ENCODE assay signal across 27 mouse cellular contexts in the genomic region with DNA sequence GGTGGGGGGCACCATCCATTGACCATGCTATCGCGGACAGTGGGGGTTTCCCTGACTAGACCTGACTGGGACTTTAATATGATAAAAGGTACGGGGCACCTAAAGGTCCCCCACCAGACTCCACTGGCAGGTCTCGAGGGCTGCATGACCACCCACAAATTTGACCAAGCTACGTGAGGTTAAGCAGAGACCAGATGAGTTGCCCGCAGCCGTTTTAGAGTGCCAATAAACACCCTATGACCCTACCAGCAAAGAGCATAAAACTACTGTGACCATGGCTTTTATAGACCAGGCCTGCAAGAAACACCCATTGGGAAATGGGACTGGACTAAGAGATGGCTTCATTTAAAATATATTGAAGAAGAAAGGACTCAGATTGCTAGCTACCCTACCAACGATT.
A peak's percentile ranks its signal among the peaks of the same experiment; 100 is the strongest.
DNase-seq lines count a peak whose midpoint lies in the region; ATAC-seq and TF ChIP-seq lines count a peak whose summit lies in the region.
"Had no signal": no experiment of that assay in that cellular context is flagged by ENCODE, and none has a peak within 500 bp of the region (broad histone marks: within the 10 kb centered on the region; RNA-seq: fewer than 3 reads in every experiment).

No protein-coding gene starts in this region.

- H3K9ac ChIP-seq in hindbrain, embryonic 14.5 days = no peak overlapping the region
- H3K9ac ChIP-seq in hindbrain, embryonic 13.5 days = no peak overlapping the region
- peak overlapping the region; percentile 80 for H3K9ac ChIP-seq in ES-Bruce4 (ENCODE audit: low read depth, poor library complexity, severe bottlenecking)
- H3K9ac ChIP-seq: embryonic facial prominence, embryonic 13.5 days; embryonic facial prominence, embryonic 15.5 days; forebrain, embryonic 12.5 days had no signal

- DNase-seq in hindbrain, embryonic 14.5 days (ENCODE audit: low spot score) = peak; percentile 10
- DNase-seq in layer of hippocampus, adult 9-11 months = no peak
- no peak for DNase-seq in thymus, postnatal 4 days
- DNase-seq: adrenal gland, adult 2 months; adrenal gland, postnatal 10 days; adrenal gland, postnatal 25 days; B cell, adult 2 months; cerebellum, adult 11 months; cerebellum, adult 18-20 months; cerebellum, adult 8-10 months; cerebellum, adult 9-11 months; cerebellum, postnatal 14 days; cerebellum, postnatal 36 days; embryo, embryonic 11 days had no signal

- no peaks in the 10 kb centered on the region for H3K27me3 ChIP-seq in hindbrain, embryonic 14.5 days (ENCODE audit: control insufficient read depth, insufficient read depth, low read length)
- H3K27me3 ChIP-seq in hindbrain, embryonic 13.5 days = peaks cover 11% of the 10 kb centered on the region; the same call in 1 of the 2 replicates
- H3K27me3 ChIP-seq in ES-Bruce4 (ENCODE audit: control insufficient read depth, insufficient read depth, low read length, poor library complexity, severe bottlenecking) = no peaks in the 10 kb centered on the region
- H3K27me3 ChIP-seq: embryonic facial prominence, embryonic 15.5 days; Patski had no signal

- H3K4me2 ChIP-seq in hindbrain, embryonic 14.5 days (replicated peaks) = no peak overlapping the region
- H3K4me2 ChIP-seq in hindbrain, embryonic 13.5 days = no peak overlapping the region
- H3K4me2 ChIP-seq: embryonic facial prominence, embryonic 13.5 days; embryonic facial prominence, embryonic 15.5 days; forebrain, embryonic 12.5 days had no signal

- H3K4me3 ChIP-seq in hindbrain, embryonic 14.5 days (replicated peaks; ENCODE audit: low read length) = no peak overlapping the region
- H3K4me3 ChIP-seq in hindbrain, embryonic 13.5 days = no peak overlapping the region
- peak overlapping the region; percentile 95 for H3K4me3 ChIP-seq in ES-Bruce4 (ENCODE audit: low read depth, low read length)
- H3K4me3 ChIP-seq: embryonic facial prominence, embryonic 13.5 days; embryonic facial prominence, embryonic 15.5 days; erythroblast, embryonic 14.5 days; forebrain, embryonic 10.5 days; forebrain, embryonic 12.5 days had no signal

- no peak overlapping the region for H3K27ac ChIP-seq in hindbrain, embryonic 14.5 days
- H3K27ac ChIP-seq in hindbrain, embryonic 13.5 days = no peak overlapping the region
- H3K27ac ChIP-seq in ES-Bruce4 (ENCODE audit: insufficient read depth, low read length) = no peak overlapping the region
- H3K27ac ChIP-seq: embryonic facial prominence, embryonic 13.5 days; embryonic facial prominence, embryonic 15.5 days; forebrain, embryonic 10.5 days; forebrain, embryonic 12.5 days had no signal

- ATAC-seq in hindbrain, embryonic 14.5 days (ENCODE audit: low FRiP score) = no peak
- no peak for ATAC-seq in hindbrain, embryonic 13.5 days (ENCODE audit: low FRiP score)
- ATAC-seq: activated CD4-positive, CD25-positive, alpha-beta regulatory T cell, adult 4 months; CD4-positive, CD25-positive, alpha-beta regulatory T cell, adult 4 months; forebrain, embryonic 14.5 days; forebrain, embryonic 16.5 days; Patski had no signal

- TF ChIP-seq POLR2A in ES-Bruce4 (IDR thresholded peaks at IDR 0.05; ENCODE audit: insufficient read depth, low read length) = no peak

- H3K4me1 ChIP-seq in hindbrain, embryonic 14.5 days (replicated peaks; ENCODE audit: control insufficient read depth, insufficient read depth, low read length) = 0 out of 2 replicates have a peak, but pooled peaks cover 9% of the 10 kb centered on the region
- peaks cover 9% of the 10 kb centered on the region for H3K4me1 ChIP-seq in hindbrain, embryonic 13.5 days (replicated peaks)
- peaks cover 6% of the 10 kb centered on the region for H3K4me1 ChIP-seq in ES-Bruce4 (ENCODE audit: control insufficient read depth, insufficient read depth, low read length)

- WGBS in hindbrain, embryonic 14.5 days = 96% methylated on average over 8 of the region's 8 CpGs
- 98% methylated on average over 8 of the region's 8 CpGs for WGBS in hindbrain, embryonic 13.5 days

- H3K36me3 ChIP-seq in hindbrain, embryonic 14.5 days (replicated peaks; ENCODE audit: control insufficient read depth, insufficient read depth) = no peaks in the 10 kb centered on the region
- no peaks in the 10 kb centered on the region for H3K36me3 ChIP-seq in hindbrain, embryonic 13.5 days
- H3K36me3 ChIP-seq in ES-Bruce4 (ENCODE audit: control insufficient read depth, insufficient read depth, low read length, poor library complexity, severe bottlenecking) = no peaks in the 10 kb centered on the region
- H3K36me3 ChIP-seq: embryonic facial prominence, embryonic 13.5 days; embryonic facial prominence, embryonic 15.5 days; forebrain, embryonic 10.5 days; forebrain, embryonic 12.5 days; G1E had no signal

- no peaks in the 10 kb centered on the region for H3K9me3 ChIP-seq in hindbrain, embryonic 14.5 days (ENCODE audit: control insufficient read depth, low read length)
- H3K9me3 ChIP-seq in hindbrain, embryonic 13.5 days = no peaks in the 10 kb centered on the region
- H3K9me3 ChIP-seq in ES-Bruce4 (replicated peaks; ENCODE audit: control insufficient read depth, insufficient read depth, low read length, poor library complexity, severe bottlenecking) = no peaks in the 10 kb centered on the region
- H3K9me3 ChIP-seq: embryonic facial prominence, embryonic 13.5 days; embryonic facial prominence, embryonic 15.5 days; forebrain, embryonic 12.5 days had no signal

- TF ChIP-seq EP300 in ES-Bruce4 (IDR thresholded peaks at IDR 0.05; ENCODE audit: insufficient read depth, low read depth, low read length) = no peak

- TF ChIP-seq CTCF in ES-Bruce4 (IDR thresholded peaks at IDR 0.05; ENCODE audit: low read depth, low read length) = no peak
